In genomic region chr12:9948784-9949183, GRCm38 (mm10) we compare ENCODE assay signal across 27 mouse cellular contexts.
"Had no signal": no experiment of that assay in that cellular context is flagged by ENCODE, and none has a peak within 500 bp of the region (broad histone marks: within the 10 kb centered on the region; RNA-seq: fewer than 3 reads in every experiment).

No protein-coding gene starts in this region.

- H3K36me3 ChIP-seq: heart, embryonic 10.5 days; heart, embryonic 12.5 days; hindbrain, embryonic 10.5 days; hindbrain, embryonic 12.5 days; intestine, embryonic 15.5 days; limb, embryonic 10.5 days; limb, embryonic 12.5 days; liver, embryonic 13.5 days; liver, embryonic 15.5 days had no signal

- H3K4me2 ChIP-seq: heart, embryonic 12.5 days; hindbrain, embryonic 12.5 days; hindbrain, embryonic 14.5 days; intestine, embryonic 15.5 days; limb, embryonic 12.5 days; liver, embryonic 11.5 days; liver, embryonic 13.5 days; liver, embryonic 15.5 days had no signal

- H3K4me1 ChIP-seq: heart, embryonic 10.5 days; heart, embryonic 12.5 days; hindbrain, embryonic 10.5 days; hindbrain, embryonic 12.5 days; intestine, embryonic 15.5 days; limb, embryonic 12.5 days; liver, embryonic 13.5 days; liver, embryonic 15.5 days had no signal

- H3K4me3 ChIP-seq: gastrocnemius, adult 2 months; heart, embryonic 10.5 days; heart, embryonic 12.5 days; hindbrain, embryonic 10.5 days; hindbrain, embryonic 12.5 days; intestine, embryonic 15.5 days; limb, embryonic 10.5 days; limb, embryonic 12.5 days; liver, embryonic 13.5 days; liver, embryonic 15.5 days had no signal

- DNase-seq: gastrocnemius, adult 2 months; gastrocnemius, postnatal 10 days; gastrocnemius, postnatal 25 days; heart, adult 18-20 months; heart, postnatal 10 days; heart, postnatal 4 days; kidney, adult 18-20 months; kidney, adult 8-10 months; kidney, postnatal 10 days; kidney, postnatal 25 days; layer of hippocampus, adult 9-11 months; layer of hippocampus, postnatal 36 days; liver; liver, embryonic 13.5 days had no signal

- H3K27me3 ChIP-seq: heart, embryonic 12.5 days; hindbrain, embryonic 12.5 days; intestine, embryonic 15.5 days; limb, embryonic 12.5 days; liver, embryonic 13.5 days; liver, embryonic 15.5 days had no signal

- H3K9ac ChIP-seq: heart, embryonic 12.5 days; hindbrain, embryonic 12.5 days; hindbrain, embryonic 14.5 days; intestine, embryonic 15.5 days; limb, embryonic 12.5 days; liver, embryonic 13.5 days; liver, embryonic 15.5 days had no signal

- ATAC-seq: hindbrain, embryonic 16.5 days; inflammation-experienced regulatory T-cells, adult 6 months; intestine, embryonic 15.5 days; intestine, postnatal 0 days had no signal

- H3K9me3 ChIP-seq: heart, embryonic 10.5 days; heart, embryonic 12.5 days; hindbrain, embryonic 10.5 days; hindbrain, embryonic 12.5 days; intestine, embryonic 15.5 days; limb, embryonic 10.5 days; limb, embryonic 12.5 days; liver, embryonic 13.5 days; liver, embryonic 15.5 days had no signal

- H3K27ac ChIP-seq: gastrocnemius, adult 2 months; heart, embryonic 10.5 days; hindbrain, embryonic 10.5 days; hindbrain, embryonic 12.5 days; hindbrain, embryonic 14.5 days; intestine, embryonic 15.5 days; limb, embryonic 10.5 days; limb, embryonic 12.5 days; liver, embryonic 13.5 days; liver, embryonic 15.5 days had no signal
